Mouse (Mus musculus): ENCODE results near the gene Hectd3.

Gene Hectd3

GRCm38 (mm10) chr4:116995131-116995797 is at the start of gene Hectd3:
Gene Hectd3 (plus strand): TSS chr4:116995317.
- DNase-seq (ENCODE audit: low spot score): peak; percentile 59

DNA sequence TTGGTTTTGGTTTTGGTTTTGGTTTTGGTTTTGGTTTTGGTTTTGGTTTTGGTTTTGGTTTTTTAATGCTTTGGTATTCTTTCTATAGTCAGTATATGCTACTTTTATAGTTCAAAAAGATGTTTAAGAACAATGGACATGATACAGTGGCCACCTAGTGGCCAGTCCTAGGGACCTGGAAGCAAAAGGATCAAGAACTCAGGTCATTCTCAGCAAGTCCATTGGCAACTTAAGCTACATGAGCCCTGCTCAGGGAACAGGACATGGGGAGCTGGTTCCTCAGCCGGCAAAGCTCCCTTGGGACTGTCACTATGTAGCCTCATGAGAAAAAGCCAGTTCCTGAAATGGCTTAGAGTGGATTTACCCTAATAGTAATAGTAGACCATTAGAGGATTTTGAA is 43.5 kb upstream of the Hectd3 start:
- no peak for DNase-seq (ENCODE audit: low spot score)

GRCm38 (mm10) chr4:116954951-116955350 is 40.2 kb upstream of the Hectd3 start:
- DNase-seq (ENCODE audit: low spot score): no peak

DNA sequence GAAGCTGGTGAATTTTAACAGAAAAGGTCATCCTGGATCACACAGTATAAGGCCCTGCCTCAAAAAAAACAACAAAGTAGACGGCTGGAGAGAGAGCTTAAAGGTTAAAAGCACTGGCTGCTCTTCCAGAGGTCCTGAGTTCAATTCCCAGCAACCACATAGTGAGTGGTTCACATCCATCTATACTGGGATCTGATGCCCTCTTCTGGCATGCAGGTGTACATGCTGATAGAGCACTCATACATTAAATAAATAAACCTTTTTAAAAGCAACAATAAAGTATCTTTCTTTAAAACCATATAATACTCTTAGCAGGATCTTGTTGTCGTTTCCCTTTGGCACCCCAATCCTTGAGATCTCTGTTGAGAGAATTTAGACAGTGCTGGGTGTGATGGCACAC is 18.6 kb upstream of the Hectd3 start:
- DNase-seq (ENCODE audit: low spot score): no peak

DNA sequence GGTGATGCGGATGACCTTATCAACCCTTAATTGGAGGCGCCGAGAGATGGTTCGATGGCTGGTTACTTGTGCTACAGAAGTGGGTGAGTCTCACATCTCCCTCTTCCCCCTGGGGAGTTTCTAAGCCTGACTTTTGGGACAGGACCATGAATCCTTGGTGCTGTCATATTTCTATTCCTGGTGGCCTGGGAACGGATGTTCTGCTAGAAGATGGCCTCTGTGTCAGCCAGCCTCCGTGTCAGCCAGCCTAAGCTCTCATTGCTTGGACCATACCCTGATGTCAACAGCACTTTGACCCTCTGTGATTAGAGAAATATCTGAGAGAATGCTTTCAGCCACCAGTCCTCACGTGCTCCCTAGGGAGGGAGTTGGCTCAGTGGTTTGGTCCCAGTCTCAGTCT is 9.4 kb upstream of the Hectd3 start:
- DNase-seq (ENCODE audit: low spot score): no peak

DNA sequence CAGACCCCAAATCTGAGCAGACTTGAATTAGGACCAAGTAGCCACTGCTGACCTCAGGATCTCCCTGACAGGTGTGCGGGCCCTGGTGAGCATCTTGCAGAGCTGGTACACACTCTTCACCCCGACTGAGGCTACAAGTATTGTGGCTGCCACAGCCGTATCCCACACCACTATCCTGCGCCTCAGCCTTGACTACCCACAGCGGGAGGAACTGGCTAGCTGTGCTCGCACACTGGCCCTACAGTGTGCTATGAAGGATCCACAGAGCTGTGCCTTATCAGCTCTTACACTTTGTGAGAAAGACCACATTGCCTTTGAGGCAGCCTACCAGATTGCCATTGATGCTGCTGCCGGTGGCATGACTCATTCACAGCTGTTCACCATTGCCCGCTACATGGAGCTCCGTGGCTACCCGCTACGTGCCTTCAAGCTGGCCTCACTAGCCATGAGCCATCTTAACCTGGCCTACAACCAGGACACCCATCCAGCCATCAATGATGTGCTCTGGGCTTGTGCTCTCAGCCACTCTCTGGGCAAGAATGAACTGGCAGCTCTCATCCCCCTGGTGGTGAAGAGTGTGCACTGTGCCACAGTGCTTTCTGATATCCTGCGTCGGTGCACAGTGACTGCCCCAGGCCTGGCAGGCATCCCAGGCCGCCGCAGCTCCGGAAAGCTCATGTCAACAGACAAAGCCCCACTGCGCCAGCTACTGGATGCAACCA is 8.6 kb upstream of the Hectd3 start:
- DNase-seq (ENCODE audit: low spot score): peak; percentile 77

DNA sequence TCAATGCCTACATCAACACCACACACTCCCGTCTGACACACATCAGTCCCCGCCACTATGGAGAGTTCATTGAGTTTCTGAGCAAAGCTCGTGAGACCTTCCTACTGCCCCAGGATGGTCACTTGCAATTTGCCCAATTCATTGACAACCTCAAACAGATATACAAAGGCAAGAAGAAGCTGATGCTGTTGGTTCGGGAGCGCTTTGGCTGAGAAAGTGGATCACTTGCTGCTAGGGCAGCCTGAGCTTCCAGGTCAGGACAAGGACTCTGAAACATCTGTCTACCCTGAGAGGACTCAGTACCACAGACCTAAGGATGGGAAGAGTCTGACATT is 8.0 kb upstream of the Hectd3 start:
- DNase-seq (ENCODE audit: low spot score): no peak

- no peak for DNase-seq (ENCODE audit: low spot score)
Measured at GRCm38 (mm10) chr4:116989731-116990130, 5.4 kb upstream of the Hectd3 start.

DNA sequence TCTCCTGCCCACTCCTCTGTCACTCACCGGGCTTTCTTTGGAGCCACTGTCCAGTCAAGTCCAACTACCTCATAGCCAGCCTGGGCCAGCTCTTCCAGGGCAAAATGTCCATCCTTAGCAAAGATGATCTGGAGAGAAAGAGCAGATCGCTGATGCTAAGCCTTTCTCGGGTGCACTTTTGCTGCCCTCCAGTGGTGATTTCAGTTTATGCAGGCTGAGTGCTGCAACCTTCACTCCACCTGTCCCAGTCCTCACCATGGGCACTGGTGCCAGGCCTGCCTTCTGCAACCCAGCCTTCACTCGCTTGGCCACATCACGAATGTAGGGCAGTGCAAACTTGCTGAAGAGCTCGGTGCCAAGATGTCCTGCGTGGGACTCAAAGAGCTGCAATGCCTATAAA is 3.8 kb upstream of the Hectd3 start:
- peak; percentile 73 for DNase-seq (ENCODE audit: low spot score)

DNA sequence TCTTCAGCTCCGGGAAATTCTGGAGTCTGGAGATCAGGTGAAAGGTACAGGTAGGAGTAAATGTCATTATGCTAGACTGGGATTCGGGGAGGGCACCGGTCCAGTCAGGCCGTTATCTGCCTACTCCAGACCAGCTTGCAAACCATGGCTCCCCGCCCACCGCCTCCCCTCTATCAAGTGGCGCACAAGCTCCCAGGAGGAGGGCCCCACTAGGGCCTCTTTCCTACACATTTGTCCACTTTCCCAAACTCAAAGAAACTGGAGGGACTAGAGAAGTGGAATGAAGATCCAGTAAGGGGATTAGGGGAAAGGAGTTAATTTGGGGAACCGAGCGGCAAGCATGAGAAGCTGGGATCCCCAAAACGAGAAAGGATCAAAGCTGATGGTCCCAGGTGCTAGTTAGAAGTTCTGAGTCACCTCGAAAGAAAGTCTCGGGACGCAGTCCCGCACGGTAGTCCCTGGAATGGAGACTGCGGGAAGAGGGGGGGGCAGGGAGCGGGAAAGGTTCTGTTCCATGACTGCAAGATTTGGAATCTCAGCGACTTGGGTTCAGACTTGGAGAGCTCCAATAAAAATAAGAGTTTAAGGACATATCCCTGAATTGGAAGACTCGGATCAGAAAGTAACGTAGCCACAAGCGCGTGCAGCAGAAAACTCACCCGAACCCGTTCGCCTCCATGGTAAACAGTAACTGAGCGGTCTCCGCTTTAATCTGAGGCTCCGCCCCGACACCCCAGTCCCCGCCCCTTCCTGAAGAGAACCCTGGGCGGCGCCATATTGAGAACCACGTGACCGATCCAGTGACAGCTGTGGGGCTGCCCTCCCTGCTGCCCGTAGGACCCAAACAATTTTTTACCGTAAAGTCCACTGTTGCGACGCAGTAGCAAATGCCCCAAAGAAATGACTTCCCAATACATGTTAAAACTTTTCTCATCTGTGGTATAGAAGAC is 1.2 kb upstream of the Hectd3 start, which contains the start of gene Urod:
Gene Urod, minus strand, starts transcription at position 742 of the 950 bp plus-strand sequence.
- DNase-seq (ENCODE audit: low spot score): peak; percentile 93

- peak; percentile 48 for DNase-seq (ENCODE audit: low spot score)
Measured at GRCm38 (mm10) chr4:116995798-116996135, 650 bp downstream of the Hectd3 start.

DNA sequence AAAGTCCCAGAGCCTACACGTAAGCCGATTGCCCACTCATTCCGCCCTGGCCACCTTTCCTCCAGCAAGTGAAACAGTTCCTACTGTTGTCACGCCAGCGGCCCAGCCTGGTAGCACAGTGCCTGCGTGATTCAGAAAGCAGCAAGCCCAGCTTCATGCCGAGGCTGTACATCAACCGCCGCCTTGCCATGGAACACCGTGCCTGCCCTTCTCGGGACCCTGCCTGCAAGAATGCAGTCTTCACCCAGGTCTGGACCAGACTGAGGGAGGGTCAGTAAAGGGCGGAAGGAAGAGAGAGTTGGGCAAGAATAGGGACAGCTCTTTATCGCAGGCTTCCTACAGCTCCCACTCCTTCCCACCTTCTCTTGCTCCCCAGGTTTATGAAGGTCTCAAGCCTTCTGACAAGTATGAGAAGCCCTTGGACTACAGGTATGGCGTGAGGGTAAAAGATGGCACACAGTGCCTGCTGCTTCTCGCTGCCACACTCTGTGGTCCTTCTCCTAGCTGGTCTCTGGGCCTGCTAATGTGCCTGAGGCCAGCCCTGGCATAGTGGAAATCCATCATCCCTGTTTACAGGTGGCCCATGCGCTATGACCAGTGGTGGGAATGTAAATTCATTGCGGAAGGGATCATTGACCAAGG is 4.5 kb downstream of the Hectd3 start:
- no peak for DNase-seq (ENCODE audit: low spot score)

- no peak for DNase-seq (ENCODE audit: low spot score)
Measured at GRCm38 (mm10) chr4:117001957-117002356, 6.8 kb downstream of the Hectd3 start.

DNA sequence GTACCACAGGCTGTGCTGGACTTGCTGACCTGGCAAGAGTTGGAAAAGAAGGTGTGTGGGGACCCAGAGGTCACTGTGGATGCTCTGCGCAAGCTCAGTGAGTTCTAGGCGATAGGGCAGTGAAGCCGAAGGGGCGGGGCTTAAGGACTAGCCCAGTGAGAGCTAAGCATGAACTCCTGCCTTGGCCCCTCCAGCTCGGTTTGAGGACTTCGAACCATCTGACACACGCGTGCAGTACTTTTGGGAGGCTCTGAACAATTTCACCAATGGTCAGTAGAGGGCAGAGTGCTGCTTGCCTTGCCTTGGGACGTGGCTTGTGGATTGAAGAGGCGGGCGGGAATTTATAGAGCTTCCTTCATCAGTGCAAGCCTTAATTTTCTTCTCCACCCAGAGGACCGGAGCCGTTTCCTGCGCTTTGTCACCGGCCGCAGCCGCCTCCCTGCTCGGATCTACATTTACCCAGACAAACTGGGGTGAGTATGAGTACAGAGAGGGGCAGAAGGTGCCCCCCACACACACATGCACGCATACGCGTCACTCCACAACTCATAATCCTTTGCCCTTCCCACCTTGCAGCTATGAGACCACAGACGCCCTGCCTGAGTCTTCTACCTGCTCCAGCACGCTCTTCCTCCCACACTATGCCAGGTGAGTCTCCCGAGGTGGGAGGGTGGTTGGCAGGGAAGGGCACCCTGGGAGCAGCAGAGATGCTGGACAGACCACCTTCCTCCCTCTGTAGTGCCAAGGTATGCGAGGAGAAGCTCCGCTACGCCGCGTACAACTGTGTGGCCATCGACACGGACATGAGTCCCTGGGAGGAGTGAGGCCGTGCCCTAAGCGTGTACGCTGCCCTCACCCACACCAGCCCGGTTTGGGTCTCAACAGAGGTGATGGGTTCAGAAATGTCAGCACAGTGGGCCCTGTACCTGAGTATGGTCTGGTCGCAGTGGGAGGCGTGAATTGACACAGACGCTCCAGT is 7.7 kb downstream of the Hectd3 start:
- DNase-seq (ENCODE audit: low spot score): peak; percentile 33

DNA sequence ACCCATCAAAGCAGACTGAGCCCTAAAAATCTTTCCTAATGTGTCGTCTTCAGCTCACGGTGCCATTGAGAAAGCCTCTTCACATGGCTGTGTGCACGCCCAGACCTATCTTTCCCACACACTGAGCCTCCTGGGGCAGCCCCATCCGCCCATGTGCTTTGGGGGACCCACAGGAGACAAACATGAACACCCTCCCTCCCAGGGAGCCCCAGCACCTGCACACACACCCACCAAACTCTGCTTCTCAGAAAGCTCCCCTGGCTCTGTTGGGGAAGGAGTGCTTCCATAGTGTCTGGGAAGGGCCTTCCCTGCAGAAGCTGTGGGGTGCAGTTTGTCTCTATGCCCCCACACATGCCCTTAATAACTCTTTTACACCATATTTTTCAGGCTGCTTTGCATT is 9.5 kb downstream of the Hectd3 start:
- no peak for DNase-seq (ENCODE audit: low spot score)

DNA sequence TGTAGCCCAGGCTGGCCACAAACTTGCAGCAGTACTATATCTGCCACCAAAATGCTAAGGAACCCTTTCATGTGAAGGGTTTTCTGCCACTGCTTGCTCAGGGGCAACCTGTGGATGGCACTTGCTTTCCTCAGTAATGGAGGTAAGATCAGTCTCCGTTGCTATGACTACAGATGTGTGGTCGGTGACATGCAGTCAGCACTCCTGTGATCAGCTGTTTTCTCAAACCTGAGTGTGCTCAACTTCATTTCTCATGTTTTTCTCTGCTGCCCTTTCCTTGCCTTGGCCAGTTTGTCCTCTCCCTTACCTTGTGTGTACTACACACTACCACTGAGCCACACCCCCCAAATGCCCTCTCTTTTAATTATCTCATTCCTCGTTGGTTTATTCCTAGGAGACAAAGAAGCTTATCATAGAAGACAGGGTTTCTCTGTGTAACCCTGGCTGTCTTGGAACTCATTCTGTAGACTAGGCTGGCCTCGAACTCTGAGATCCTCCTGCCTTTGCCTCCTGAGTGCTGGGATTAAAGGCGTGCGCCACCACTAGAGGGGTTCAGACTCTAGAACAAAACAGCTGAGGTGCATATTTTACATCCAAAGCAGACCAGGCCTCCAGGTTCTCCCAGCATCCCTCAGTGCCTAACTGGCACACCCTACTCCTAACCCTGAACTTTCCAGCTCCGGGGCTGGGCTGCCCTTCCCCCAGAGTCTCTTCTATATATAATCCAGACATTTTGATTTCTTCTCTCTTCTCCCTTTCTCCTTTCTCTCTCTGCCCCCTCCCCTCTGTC is 10.7 kb downstream of the Hectd3 start:
- DNase-seq (ENCODE audit: low spot score): no peak

DNA sequence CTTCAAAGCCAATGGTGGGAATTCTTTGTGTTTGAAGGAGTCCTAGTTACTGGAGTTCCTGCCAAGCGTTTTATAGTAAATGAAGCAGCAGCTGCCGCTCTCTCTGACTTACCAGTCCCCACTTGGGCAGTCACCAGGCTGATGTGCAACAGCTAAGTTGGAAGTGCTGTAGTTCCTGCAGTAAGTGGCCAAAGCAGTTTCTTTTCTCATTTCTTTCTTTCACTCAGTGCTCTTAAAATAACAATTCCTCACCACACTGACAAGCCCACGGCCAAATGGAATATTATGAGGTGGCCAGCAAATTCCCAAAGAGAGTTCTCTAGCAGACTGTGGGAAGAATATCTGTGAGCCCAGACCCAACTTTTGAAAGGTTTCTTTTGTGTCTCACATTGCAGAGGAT is 11.9 kb downstream of the Hectd3 start:
- DNase-seq (ENCODE audit: low spot score): no peak

- DNase-seq (ENCODE audit: low spot score): no peak
Measured at GRCm38 (mm10) chr4:117010231-117010630, 15.1 kb downstream of the Hectd3 start.

DNA sequence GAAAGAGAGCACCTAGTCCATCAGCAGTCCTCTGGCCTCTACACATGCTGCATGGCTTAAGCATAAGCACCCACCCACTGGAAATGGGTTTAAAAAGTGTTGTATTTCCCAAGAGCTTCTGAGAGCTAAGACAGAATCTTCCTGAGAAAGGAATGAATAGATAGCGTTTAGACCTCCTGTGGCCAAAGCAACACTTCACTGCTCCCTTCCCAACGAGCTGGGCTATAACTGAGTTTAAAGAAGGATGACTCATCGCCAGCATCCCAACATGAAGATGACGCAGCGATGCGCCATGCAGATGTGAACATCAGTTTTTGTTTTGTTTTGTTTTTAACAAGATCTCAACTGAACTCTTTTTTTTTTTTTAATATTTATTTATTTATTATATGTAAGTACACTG is 18.5 kb downstream of the Hectd3 start:
- no peak for DNase-seq (ENCODE audit: low spot score)

GRCm38 (mm10) chr4:117014901-117015415 is 19.8 kb downstream of the Hectd3 start:
- DNase-seq (ENCODE audit: low spot score): no peak
